Mouse (Mus musculus): ENCODE data around the gene Gpatch2. TPM values are rescaled to one million over a fixed set of nuclear protein-coding genes. Genes with fewer than 3 reads are reported as not detected.

Gene Gpatch2
- total RNA-seq, 2 experiments from 2014 or later, result 9.5 to 10.4 TPM

GRCm38 (mm10) chr1:187356904-187357303 lies 141.6 kb downstream of the Gpatch2 start:
- intact Hi-C loops (cut with DNase I), result no loop called here
- DNase-seq, result no peak

GRCm38 (mm10) chr1:187360240-187360639 lies 144.9 kb downstream of the Gpatch2 start:
- DNase-seq, result no peak
- intact Hi-C loops (cut with DNase I), result no loop called here

GRCm38 (mm10) chr1:187362536-187362935 lies 147.2 kb downstream of the Gpatch2 start:
- intact Hi-C loops (cut with DNase I), result no loop called here

GRCm38 (mm10) chr1:187365424-187365823 lies 150.1 kb downstream of the Gpatch2 start:
- no peak for DNase-seq
- intact Hi-C loops (cut with DNase I), result no loop called here

More at GRCm38 (mm10) chr1:187362536-187362935, 147.2 kb downstream of the Gpatch2 start:
- DNase-seq, result no peak

- DNase-seq, result no peak
- intact Hi-C loops (cut with DNase I), result no loop called here
These were observed 151.5 kb downstream of the Gpatch2 start for GRCm38 (mm10) chr1:187366806-187367205.

- no peak for DNase-seq
These were observed 153.7 kb downstream of the Gpatch2 start for GRCm38 (mm10) chr1:187369049-187369448.

GRCm38 (mm10) chr1:187373506-187373905 lies 158.2 kb downstream of the Gpatch2 start:
- DNase-seq, result no peak
- intact Hi-C loops (cut with DNase I), result no loop called here

More at GRCm38 (mm10) chr1:187369049-187369448, 153.7 kb downstream of the Gpatch2 start:
- intact Hi-C loops (cut with DNase I), result no loop called here

GRCm38 (mm10) chr1:187374418-187374817 lies 159.1 kb downstream of the Gpatch2 start:
- DNase-seq, result no peak
- intact Hi-C loops (cut with DNase I), result no loop called here

- DNase-seq, result no peak
- intact Hi-C loops (cut with DNase I), result no loop called here
These were observed 161.8 kb downstream of the Gpatch2 start for GRCm38 (mm10) chr1:187376946-187377671.

- intact Hi-C loops (cut with DNase I), result no loop called here
- DNase-seq, result no peak
These were observed 162.7 kb downstream of the Gpatch2 start for GRCm38 (mm10) chr1:187377865-187378524.

- intact Hi-C loops (cut with DNase I), result no loop called here
- no peak for DNase-seq
These were observed 174.2 kb downstream of the Gpatch2 start for GRCm38 (mm10) chr1:187389476-187389875.

- no peak for DNase-seq
- intact Hi-C loops (cut with DNase I), result no loop called here
These were observed 185.5 kb downstream of the Gpatch2 start for GRCm38 (mm10) chr1:187400834-187401233.

Other genes starting within 250 kb of the Gpatch2 start
- gene D1Pas1, start 248.1 kb upstream of the Gpatch2 start, total RNA-seq (2021), result not detected
- under 1 TPM; 0.49 to 0.50 TPM for gene Spata17, start within 50 bp of the Gpatch2 start, total RNA-seq (2021)